Mouse (Mus musculus) cerebellum, postnatal 14 days (tissue): Measurements from ENCODE around the gene Rorc.

ENCODE experiments used
- DNase-seq, 2 experiments: peaks; one replicate each; pipeline ENCODE4 v3.0.0; 2021; ENCODE audit warnings: mixed read lengths in 2 of 2

The Rorc gene

DNA sequence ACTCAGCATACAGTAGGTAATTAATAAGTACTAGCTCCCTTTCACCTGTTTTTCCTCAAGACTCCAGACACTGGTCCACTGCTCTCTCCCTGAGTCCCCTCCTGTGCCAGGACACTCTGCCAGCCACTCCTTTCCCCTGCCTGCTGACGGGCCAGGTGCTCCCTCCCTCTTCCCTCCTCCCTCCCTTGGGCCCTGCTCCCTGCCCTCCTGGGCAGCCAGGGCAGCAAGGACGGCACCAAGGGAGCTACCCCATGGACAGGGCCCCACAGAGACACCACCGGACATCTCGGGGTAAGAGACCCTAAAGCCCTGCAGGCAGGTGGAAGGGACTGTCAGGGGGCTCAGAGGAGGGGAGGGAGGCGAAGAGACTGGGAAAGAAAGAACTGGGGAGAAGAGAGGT lies at the start of gene Rorc:
Rorc (plus strand) TSS at position 154 of the 400 bp plus-strand sequence.
- DNase-seq: peak; percentile 52 to 65

GRCm38 (mm10) chr3:94328681-94329080 lies 43.9 kb upstream of the Rorc start:
- DNase-seq: peak in 1 of 2 experiments; percentile 38

- no peak for DNase-seq
Observed at GRCm38 (mm10) chr3:94334442-94334841, 38.2 kb upstream of the Rorc start.

- DNase-seq: no peak
Observed at GRCm38 (mm10) chr3:94338522-94338921, 34.1 kb upstream of the Rorc start.

DNA sequence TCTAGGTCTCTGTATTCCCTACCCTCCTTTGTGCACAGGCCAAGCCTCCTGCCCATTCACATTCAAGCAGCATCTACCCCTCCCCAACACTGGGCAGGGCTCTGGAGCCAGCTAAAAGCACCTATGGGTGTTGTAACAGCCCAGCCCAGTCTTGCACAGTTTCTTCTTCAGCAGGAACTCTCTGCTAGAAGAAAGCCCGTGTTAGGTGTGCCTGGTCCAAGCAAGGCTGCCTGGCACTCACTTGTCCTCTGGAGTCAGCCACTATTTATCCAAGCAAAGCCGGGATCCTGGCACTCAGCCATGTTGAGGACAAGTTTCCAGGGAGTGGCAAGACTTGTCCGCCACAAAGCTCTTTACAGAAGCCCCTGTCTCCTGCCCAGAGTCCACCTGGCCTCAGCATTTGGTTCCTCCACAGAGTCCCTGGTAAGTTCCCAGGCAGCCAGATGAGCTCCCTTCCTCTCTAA lies 30.6 kb upstream of the Rorc start, which contains the start of gene Them5:
Them5 (plus strand) TSS at position 141 of the 464 bp plus-strand sequence.
- peak; percentile 40 to 54 for DNase-seq

GRCm38 (mm10) chr3:94342552-94342951 lies 30.0 kb upstream of the Rorc start:
- no peak for DNase-seq

GRCm38 (mm10) chr3:94344182-94344581 lies 28.4 kb upstream of the Rorc start:
- no peak for DNase-seq

- no peak for DNase-seq
Observed at GRCm38 (mm10) chr3:94344897-94345296, 27.7 kb upstream of the Rorc start.

- DNase-seq: no peak
Observed at GRCm38 (mm10) chr3:94348146-94348545, 24.4 kb upstream of the Rorc start.

- DNase-seq: peak in 1 of 2 experiments; percentile 46
Observed at GRCm38 (mm10) chr3:94360812-94361211, 11.8 kb upstream of the Rorc start.

DNA sequence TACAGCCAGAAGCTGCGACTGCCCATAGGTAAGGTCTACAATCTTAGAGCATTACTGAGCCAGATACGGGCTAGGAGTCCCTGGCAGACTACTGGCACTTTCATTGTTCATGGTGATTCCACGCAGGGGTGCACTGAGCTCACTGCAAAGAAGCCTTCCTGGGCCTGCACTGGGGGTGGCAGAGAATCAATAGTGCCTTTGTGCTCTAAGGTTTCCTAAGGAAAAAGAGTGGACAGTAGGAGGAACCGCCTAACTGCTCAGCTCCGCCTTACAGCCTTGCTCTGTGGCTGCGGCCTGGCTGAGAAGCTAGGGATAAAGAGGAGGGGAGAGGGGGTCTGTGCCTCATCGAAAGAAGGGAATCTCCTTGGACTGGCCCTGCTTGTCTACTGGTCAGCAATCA lies 10.5 kb upstream of the Rorc start, which contains the start of gene C2cd4d:
C2cd4d (plus strand) TSS at position 301 of the 400 bp plus-strand sequence.
- no peak for DNase-seq

- peak; percentile 70 to 72 for DNase-seq
Observed at GRCm38 (mm10) chr3:94363291-94364153, 9.1 kb upstream of the Rorc start.

GRCm38 (mm10) chr3:94364154-94364526 lies 8.5 kb upstream of the Rorc start:
- peak in 1 of 2 experiments; percentile 57 for DNase-seq

DNA sequence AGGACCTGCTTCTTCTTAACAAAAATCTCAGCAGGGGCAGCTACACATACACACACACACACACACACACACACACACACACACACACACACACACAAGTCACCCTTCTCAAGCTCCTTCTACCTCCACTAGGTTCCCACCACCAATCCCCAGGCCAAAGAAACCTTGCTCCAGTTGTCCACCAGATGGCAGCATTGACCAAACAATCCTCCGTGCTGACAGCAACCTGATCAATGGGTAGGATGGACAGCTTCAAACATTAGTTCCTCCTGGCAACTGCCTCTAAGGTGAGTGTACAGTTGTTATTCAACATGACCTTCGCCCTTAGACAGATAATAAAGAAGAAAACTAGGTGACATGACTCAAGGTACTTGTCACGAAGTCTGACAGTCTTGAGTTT lies 5.8 kb upstream of the Rorc start:
- DNase-seq: peak; percentile 89 to 92

DNA sequence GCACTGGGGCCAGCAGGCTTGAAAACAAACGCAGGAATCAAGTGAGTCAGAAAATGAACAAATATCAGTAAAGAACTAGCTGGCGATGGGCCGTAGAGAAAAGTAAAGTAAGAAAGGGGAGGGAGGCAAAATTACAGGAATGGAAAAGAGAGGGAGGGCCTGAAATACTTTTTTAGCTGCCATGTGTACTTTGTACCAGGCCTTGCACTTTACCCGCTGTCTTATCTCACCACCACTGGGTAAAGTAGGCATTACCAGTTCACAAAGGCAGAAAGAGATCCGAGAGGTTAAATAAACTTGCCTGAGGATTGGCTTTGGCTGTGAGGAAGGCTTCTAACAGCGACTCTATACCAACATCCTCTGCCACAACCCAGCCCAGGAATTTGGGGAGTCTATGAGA lies 5.1 kb upstream of the Rorc start:
- DNase-seq: no peak

- DNase-seq: no peak
Observed at GRCm38 (mm10) chr3:94368631-94369030, 4.0 kb upstream of the Rorc start.

DNA sequence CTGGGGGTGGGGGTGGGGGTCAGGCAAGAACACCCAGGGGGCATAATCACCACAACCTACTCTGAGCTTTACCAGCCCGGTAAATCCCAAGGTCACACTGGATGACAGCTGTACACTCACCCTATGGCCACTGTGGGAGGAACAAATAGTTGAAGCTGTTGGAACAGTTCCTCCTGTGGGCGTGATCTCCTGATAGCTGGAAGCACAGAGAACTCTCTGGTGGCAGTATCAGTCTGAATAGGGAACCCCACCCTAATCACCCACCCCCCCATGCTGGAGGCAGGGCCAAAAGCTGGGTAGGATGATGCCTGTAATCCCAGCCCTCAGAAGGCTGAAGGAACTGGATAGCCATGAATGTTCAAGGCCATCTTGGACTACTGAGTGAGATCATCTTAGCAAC lies 2.9 kb upstream of the Rorc start:
- DNase-seq: no peak

- peak; percentile 77 to 92 for DNase-seq
Observed at GRCm38 (mm10) chr3:94371637-94372036, 957 bp upstream of the Rorc start.

DNA sequence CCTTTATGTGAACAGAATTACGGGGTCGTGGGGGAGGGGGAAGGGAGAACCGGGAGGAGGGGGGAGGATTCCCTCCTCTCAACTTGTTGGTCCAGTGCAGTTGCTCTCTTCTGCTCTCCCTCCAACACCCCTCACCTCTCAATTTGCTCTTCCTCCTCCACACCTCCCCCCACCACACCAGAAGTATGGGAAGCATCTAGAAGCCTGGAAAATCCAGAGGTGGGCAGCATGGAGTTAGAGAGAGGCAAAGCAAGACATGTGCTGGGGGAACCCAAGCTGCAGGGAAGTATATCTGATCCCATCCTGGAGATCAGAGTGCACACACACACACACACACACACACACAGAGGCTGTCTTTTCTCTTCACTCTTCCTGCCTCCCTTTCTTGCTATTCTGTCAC lies 556 bp upstream of the Rorc start:
- no peak for DNase-seq

DNA sequence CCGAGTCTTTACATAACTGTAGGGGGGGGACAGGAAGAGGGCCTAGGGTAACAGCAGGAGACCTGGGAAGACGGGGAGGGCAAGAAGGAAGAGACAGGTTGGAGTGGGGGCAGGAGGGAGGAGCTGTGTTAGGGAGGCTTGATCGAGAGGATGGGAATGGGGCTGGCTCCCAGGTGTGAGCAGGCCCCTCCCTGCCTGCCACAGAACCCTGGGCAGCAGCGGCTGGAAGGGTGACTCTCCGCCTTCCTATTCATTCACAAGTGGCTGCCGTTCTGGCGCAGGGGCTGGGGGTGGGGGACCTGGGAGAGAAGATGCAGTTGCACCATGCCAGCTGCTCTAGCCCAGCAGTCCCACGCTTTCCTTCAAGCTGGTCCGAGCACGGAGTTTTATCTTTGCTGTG lies 496 bp downstream of the Rorc start:
- DNase-seq: peak in 1 of 2 experiments; percentile 42

GRCm38 (mm10) chr3:94373597-94374011 lies 1.0 kb downstream of the Rorc start:
- peak; percentile 79 to 84 for DNase-seq

- peak in 1 of 2 experiments; percentile 38 for DNase-seq
Observed at GRCm38 (mm10) chr3:94374636-94375035, 2.0 kb downstream of the Rorc start.

GRCm38 (mm10) chr3:94375146-94375545 lies 2.6 kb downstream of the Rorc start:
- peak; percentile 39 to 45 for DNase-seq

- DNase-seq: no peak
Observed at GRCm38 (mm10) chr3:94375861-94376260, 3.3 kb downstream of the Rorc start.
